Mouse (Mus musculus) kidney, embryonic 15.5 days (tissue): ENCODE measurements around the gene Hs3st6. TPM values are rescaled to one million over a fixed set of nuclear protein-coding genes. Genes with fewer than 3 reads are reported as not detected.
"Not testable (repeated sequence)": the region's sequence is repeated elsewhere in the genome, so short reads cannot be mapped to it uniquely, and the experiment has no call there.

Source experiments
- ATAC-seq: fragments of 200-750 bp; cut with Nextera tagmentation; replicated peaks from 2 replicates; pipeline ENCODE4 v1.8.0; 2017; ENCODE audit warnings: moderate TSS enrichment; ENCODE audit not compliant: low FRiP score
- H3K27ac ChIP-seq: fragments of 300-500 bp; sonication (generic); 2 replicates; pipeline ENCODE4 v1.5.1; 2015; ENCODE audit warnings: mild to moderate bottlenecking, inconsistent platforms
- H3K27me3 ChIP-seq: fragments of 300-500 bp; sonication (generic); 2 replicates; pipeline ENCODE4 v1.6.1; 2015; ENCODE audit warnings: inconsistent platforms
- H3K36me3 ChIP-seq: fragments of 300-500 bp; sonication (generic); 2 replicates; pipeline ENCODE4 v1.6.1; 2015; ENCODE audit warnings: inconsistent platforms
- H3K4me1 ChIP-seq: fragments of 300-500 bp; sonication (generic); 2 replicates; pipeline ENCODE4 v1.6.1; 2015; ENCODE audit warnings: inconsistent platforms
- H3K4me2 ChIP-seq: fragments of 300-500 bp; sonication (generic); 2 replicates; pipeline ENCODE4 v1.6.1; 2015; ENCODE audit warnings: moderate library complexity, mild to moderate bottlenecking, inconsistent platforms
- H3K4me3 ChIP-seq: fragments of 300-500 bp; sonication (generic); replicated peaks from 2 replicates; pipeline ENCODE4 v1.5.1; 2015; ENCODE audit warnings: mild to moderate bottlenecking, inconsistent platforms
- H3K9ac ChIP-seq: fragments of 300-500 bp; sonication (generic); 2 replicates; pipeline ENCODE4 v1.6.1; 2015; ENCODE audit warnings: mild to moderate bottlenecking, inconsistent platforms
- H3K9me3 ChIP-seq: fragments of 300-500 bp; sonication (generic); replicated peaks from 2 replicates; pipeline ENCODE4 v1.6.1; 2016; ENCODE audit warnings: inconsistent platforms
- WGBS: fragments of 180-500 bp; shearing (Covaris S2); methylation state at CpG from one replicate; pipeline ENCODE4 v1.1.7; 2015; ENCODE audit warnings: mixed read lengths; 5-methylcytosine and 5-hydroxymethylcytosine counted together
- polyA plus RNA-seq: library from polyadenylated mRNA; unstranded; fragments of >200 nt; fragmentation: Nextera tagmentation; extraction: Ambion mirVana; gene quantifications from 2 replicates; pipeline ENCODE4 v1.2.1, GENCODE M21; 2015

Hs3st6 gene
- 26.0 and 28.4 TPM in 2 replicates for polyA plus RNA-seq

DNA sequence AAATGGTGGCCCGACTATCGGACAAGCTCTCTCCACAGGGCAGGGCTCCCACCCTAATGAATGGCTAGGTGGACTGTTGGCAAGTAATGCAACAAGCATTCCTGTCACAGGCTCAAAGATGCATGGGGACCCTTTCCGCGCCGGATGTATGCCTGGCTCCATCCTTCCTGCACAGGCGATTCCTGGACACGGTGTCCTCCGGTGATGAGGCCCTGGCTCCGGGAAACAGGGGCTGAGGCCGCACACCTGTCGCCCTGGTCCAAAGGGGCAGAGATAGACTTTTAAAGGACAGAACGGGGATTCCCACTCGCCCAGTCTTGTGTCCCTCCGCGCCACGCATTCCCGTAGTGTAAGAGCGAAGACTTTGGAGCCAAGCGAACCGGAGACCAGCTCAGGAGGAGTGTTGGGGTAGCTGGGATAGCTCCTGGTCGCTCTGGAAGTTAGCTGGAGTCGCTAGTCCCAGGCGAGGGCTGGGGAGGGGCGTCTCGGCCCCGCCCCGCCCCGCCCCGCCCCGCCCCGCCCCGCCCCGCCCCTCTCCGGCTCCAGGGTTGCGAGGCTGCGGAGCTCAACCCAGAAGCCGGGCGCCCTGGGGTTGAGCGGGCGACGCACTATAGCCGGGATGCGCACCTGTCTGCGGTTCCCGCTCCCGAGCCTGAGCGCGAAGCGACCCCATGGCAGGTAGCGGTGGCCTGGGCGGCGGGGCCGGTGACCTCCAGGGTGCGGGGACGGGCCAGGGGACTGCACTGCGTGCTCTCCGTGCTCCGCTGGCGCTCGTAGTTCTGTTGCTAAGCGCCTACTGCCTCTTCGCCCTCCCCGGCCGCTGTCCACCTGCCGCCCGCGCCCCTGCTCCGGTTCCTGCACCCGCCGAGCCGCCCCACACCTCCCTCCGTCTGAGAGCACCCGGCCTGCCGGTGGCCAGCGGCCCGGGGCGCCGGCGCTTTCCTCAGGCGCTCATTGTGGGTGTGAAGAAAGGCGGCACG is at the start of gene Hs3st6:
TSS of gene Hs3st6 (plus strand) at position 574 of the 980 bp plus-strand sequence.
- H3K4me2 ChIP-seq = peak within 1 kb of the TSS; percentile 99
- under 1% methylated on average over 77 of the region's 82 CpGs for WGBS
- H3K4me1 ChIP-seq = peaks cover 36% of the 10 kb centered on the region
- H3K9me3 ChIP-seq = no peaks in the 10 kb centered on the region
- H3K9ac ChIP-seq = peak within 1 kb of the TSS; percentile 52
- peak; percentile 89 for ATAC-seq
- H3K4me3 ChIP-seq = peak within 1 kb of the TSS; percentile 65
- H3K36me3 ChIP-seq = no peaks in the 10 kb centered on the region
- H3K27me3 ChIP-seq = peaks cover 64% of the 10 kb centered on the region
- H3K27ac ChIP-seq = peak within 1 kb of the TSS; percentile 51; the same call in 1 of the 2 replicates

DNA sequence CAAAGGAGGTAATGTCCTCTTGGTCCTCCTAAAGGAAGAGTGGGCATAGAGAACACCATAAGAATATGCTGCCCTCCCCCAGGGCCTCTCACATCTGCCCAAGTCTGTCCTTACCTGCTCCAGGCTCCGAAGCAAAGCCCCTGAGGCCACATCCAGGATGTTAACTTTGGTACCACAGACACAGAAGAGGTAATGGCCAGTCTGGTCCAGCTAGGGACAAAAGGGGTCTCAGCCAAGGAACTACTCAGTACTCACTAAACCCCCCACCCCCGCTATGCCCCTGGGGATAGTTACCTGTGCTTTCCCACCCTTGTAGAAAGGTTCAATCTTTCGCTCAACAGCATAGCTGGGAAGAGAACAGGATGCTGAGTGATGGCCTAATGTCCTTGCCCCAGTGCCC is 47.0 kb upstream of the Hs3st6 start:
- H3K4me3 ChIP-seq = peak overlapping the region; percentile 92; the same call in 1 of the 2 replicates
- no peaks in the 10 kb centered on the region for H3K9me3 ChIP-seq
- peaks cover 21% of the 10 kb centered on the region for H3K4me1 ChIP-seq
- H3K27me3 ChIP-seq = no peaks in the 10 kb centered on the region
- no peak overlapping the region for H3K9ac ChIP-seq
- H3K4me2 ChIP-seq = no peak overlapping the region
- no peak overlapping the region for H3K27ac ChIP-seq
- no peak for ATAC-seq
- H3K36me3 ChIP-seq = peaks cover 48% of the 10 kb centered on the region
- 91% methylated on average over 3 of the region's 3 CpGs for WGBS

DNA sequence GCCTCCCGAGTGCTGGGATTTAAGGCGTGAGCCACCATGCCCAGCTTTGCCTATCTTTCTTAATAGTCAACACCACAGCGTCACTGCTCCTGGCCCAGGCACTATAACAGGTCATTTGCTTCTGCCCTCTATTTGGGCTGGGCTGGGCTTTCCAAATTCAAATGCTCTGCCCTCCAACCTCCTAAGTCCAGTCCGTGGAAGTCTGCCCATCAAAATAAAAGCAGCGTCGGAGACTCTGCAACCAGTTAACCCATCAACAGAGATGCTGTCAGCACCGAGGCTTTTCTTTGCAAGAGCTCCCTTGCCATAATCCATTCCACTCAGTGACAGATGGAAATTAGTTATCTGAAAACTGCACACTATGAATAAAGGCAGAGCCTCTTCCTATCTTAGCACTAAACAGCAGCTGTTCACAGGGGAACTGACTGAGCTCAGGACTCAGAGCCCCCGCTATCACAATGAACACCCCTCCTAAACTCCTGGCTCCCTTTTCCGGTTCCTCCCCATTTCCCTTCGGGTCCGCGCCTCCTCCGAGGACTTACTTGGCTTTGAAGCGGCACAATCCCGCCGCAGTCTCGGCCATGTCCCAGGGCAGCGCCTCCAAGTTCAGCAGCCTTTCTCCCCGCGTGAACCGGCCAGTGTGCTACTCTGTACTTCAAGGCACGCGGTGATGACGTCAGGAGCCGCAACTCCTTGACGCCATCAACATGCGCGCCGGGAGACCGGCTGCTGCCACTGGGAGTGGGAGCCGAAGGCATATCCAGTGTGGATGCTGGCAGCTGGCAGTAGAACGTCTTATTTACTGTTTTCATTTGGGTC is 45.6 kb upstream of the Hs3st6 start, which contains the start of gene Tbl3:
TSS of gene Tbl3 (minus strand) at position 679 of the 819 bp plus-strand sequence.
- peak within 1 kb of the TSS; percentile 78 for H3K9ac ChIP-seq
- 4% methylated on average over 32 of the region's 32 CpGs for WGBS
- H3K27ac ChIP-seq = peak within 1 kb of the TSS; percentile 93
- peak within 1 kb of the TSS; percentile 92 for H3K4me3 ChIP-seq
- H3K4me2 ChIP-seq = peak within 1 kb of the TSS; percentile 81
- H3K9me3 ChIP-seq = no peaks in the 10 kb centered on the region
- peaks cover 21% of the 10 kb centered on the region for H3K4me1 ChIP-seq
- H3K27me3 ChIP-seq = no peaks in the 10 kb centered on the region
- peak; percentile 76 for ATAC-seq
- H3K36me3 ChIP-seq = peaks cover 35% of the 10 kb centered on the region

DNA sequence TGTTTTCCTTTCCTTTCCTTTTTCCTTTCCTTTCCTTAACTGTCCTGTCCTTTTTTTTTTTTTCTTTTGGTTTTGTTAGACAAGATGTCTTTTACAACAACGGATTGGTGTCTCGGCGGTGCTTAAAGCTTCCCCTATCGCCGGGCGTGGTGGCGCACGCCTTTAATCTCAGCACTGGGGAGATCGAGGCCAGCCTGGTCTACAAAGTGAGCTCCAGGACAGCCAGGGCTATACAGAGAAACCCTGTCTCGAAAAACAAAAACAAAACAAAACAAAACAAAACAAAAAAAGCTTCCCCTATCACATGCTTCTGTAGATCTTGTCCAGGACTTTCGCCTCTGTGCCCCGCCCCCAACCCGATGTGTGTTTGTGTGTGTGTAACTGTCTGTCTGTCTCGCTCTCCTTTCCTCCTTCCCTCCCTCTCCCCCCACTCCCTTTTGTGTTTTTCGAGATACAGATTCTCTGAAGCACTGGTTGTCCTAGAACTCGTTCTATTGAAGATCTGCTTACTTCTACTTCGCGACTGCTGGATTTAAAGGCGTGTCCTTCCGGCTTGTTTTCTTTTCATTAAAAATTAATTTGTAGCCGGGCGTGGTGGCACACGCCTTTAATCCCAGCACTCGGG is 44.9 kb upstream of the Hs3st6 start:
- H3K4me1 ChIP-seq = peaks cover 21% of the 10 kb centered on the region
- peaks cover 27% of the 10 kb centered on the region for H3K36me3 ChIP-seq
- peak overlapping the region; percentile 93 for H3K27ac ChIP-seq
- ATAC-seq = peak; percentile 40; the same call in 1 of the 2 replicates
- no peaks in the 10 kb centered on the region for H3K9me3 ChIP-seq
- peak overlapping the region; percentile 81 for H3K4me2 ChIP-seq
- peak overlapping the region; percentile 78 for H3K9ac ChIP-seq
- 4% methylated on average over 24 of the region's 24 CpGs for WGBS
- no peaks in the 10 kb centered on the region for H3K27me3 ChIP-seq
- peak overlapping the region; percentile 92 for H3K4me3 ChIP-seq

DNA sequence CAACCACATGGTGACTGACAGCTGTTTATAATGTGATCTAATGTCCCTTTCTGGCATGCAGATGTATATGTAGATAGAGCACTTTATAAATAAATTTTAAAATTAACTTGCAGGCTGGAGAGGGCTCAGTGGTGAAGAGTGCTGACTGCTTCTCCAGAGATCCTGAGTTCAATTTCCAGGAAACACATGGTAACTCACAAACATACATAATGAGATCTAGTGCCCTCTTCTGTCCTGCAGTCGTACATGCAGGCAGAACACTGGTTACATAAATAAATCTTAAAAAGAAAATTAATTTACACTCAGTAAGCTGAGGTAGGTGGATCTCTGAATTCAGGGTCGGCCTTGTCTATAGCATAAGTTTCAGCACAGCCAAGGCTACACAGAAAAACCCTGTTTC is 44.1 kb upstream of the Hs3st6 start:
- Histone ChIP-seq H3K4me3 (peak overlapping the region; percentile 92; the same call in 1 of the 2 replicates), H3K4me1 (peaks cover 21% of the 10 kb centered on the region), H3K36me3 (peaks cover 21% of the 10 kb centered on the region), H3K9me3 (no peaks in the 10 kb centered on the region), H3K4me2 (peak overlapping the region; percentile 81; the same call in 1 of the 2 replicates), H3K9ac (no peak overlapping the region), H3K27ac (no peak overlapping the region), H3K27me3 (no peaks in the 10 kb centered on the region)
- 41% methylated on average over 2 of the region's 2 CpGs for WGBS
- ATAC-seq = no peak

DNA sequence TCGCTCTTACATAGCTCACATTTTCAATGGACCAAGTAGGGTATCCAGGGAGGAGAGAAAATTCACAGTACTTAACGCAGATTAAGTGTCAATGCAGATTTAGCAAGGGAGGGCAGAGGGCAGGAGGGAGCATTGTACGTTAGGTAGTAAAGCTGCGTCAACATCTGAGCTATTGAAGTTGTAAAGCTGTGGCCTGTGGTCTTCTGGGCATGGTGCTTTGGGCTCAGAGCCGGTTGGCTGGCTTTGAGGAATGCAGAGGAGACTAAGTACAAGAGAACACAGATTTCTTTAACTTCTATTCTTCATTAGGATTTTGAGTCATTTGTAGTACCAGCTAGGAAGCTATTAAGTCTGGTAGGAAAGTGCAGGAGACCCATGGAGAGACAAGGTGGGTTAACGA is 37.2 kb upstream of the Hs3st6 start:
- no peak for ATAC-seq
- Histone ChIP-seq H3K4me3 (no peak overlapping the region), H3K27ac (peak overlapping the region; percentile 75), H3K27me3 (no peaks in the 10 kb centered on the region), H3K9ac (no peak overlapping the region; the same call in 1 of the 2 replicates), H3K36me3 (peaks cover 28% of the 10 kb centered on the region), H3K4me2 (no peak overlapping the region), H3K9me3 (no peaks in the 10 kb centered on the region), H3K4me1 (peaks cover 21% of the 10 kb centered on the region)
- 42% methylated on average over 6 of the region's 6 CpGs for WGBS

DNA sequence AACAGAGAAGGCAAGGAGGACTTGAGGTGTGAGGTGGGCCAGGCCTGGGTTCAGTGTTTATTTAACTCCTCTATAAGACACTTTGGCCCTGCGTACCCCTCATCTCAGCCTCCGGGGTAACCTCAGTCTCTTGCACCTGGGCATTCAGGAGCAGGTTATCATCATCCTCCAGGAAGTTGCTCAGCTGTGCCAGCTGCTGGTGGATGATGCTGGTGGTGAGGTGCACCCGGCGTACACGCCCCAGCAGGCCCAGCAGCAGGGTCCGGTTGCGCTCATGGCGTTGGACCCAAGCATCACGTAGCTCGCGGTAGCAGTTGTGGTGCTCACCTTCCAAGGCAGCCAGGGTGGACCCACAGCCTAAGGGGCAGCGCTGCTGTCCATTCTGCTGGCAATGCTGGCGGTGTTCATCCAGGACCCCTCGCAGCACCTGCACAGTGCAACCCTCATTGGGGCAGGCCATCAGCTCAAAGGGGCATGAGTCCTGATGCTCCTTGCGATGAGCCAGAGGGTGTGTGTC is 36.6 kb upstream of the Hs3st6 start:
- 0 out of 2 replicates have a peak overlapping the region, but pooled peaks have one; percentile 21 for H3K9ac ChIP-seq
- no peak for ATAC-seq
- peaks cover 29% of the 10 kb centered on the region for H3K36me3 ChIP-seq
- 88% methylated on average over 15 of the region's 15 CpGs for WGBS
- peak overlapping the region; percentile 75 for H3K27ac ChIP-seq
- H3K4me3 ChIP-seq = no peak overlapping the region
- H3K27me3 ChIP-seq = no peaks in the 10 kb centered on the region
- H3K4me2 ChIP-seq = no peak overlapping the region
- H3K4me1 ChIP-seq = peaks cover 23% of the 10 kb centered on the region
- no peaks in the 10 kb centered on the region for H3K9me3 ChIP-seq

DNA sequence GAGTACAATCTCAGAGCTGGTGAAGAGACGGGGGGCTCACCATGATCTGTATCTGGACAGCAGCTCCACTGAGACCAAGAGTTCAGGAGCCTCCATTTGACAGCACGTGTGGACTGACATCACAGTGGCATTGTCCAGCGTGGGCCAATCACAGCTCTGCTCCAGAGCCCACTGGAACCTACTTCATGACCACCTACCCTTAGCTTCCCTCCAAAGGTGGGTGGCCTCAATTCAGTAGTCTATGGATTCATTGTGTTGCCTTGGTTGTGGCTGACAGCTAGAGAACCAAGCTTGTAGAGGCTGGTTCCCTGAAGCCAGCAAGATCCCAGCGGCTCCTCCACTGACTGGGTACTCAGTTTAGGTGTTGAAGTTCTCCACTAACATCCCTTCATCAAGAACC is 34.8 kb upstream of the Hs3st6 start, which contains the start of the genes Rnf151 and Rps2:
TSS of gene Rnf151 (minus strand) at position 121 of the 400 bp plus-strand sequence.
TSS of gene Rps2 (plus strand) at position 174 of the 400 bp plus-strand sequence.
- no peak for ATAC-seq
- no peaks in the 10 kb centered on the region for H3K9me3 ChIP-seq
- peaks cover 40% of the 10 kb centered on the region for H3K4me1 ChIP-seq
- H3K4me3 ChIP-seq = peak within 1 kb of the TSS; percentile 98
- H3K36me3 ChIP-seq = peaks cover 44% of the 10 kb centered on the region
- peak within 1 kb of the TSS; percentile 94; the same call in 1 of the 2 replicates for H3K27ac ChIP-seq
- 78% methylated on average over 4 of the region's 4 CpGs for WGBS
- no peaks in the 10 kb centered on the region for H3K27me3 ChIP-seq
- peak within 1 kb of the TSS; percentile 96; the same call in 1 of the 2 replicates for H3K9ac ChIP-seq
- H3K4me2 ChIP-seq = peak within 1 kb of the TSS; percentile 70

DNA sequence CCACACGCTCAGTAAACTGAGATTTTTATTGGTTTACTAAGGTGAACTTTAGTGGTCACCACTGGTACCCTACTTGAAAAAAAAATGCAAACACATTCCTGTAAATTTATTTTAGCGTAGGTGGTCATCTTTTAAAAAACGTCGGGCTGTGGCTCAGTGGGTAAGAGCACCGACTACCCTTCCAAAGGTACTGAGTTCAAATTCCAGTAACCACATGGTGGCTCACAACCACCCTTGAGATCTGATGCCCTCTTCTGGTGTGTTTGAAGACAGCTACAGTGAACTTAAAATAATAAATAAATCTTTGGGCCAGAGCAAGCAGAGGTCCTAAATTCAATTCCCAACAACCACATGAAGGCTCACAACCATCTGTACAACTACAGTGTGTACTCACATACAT is 33.9 kb upstream of the Hs3st6 start:
- H3K9me3 ChIP-seq = not testable (repeated sequence)
- H3K4me1 ChIP-seq = peaks cover 47% of the 10 kb centered on the region
- 60% methylated on average over 5 of the region's 5 CpGs for WGBS

DNA sequence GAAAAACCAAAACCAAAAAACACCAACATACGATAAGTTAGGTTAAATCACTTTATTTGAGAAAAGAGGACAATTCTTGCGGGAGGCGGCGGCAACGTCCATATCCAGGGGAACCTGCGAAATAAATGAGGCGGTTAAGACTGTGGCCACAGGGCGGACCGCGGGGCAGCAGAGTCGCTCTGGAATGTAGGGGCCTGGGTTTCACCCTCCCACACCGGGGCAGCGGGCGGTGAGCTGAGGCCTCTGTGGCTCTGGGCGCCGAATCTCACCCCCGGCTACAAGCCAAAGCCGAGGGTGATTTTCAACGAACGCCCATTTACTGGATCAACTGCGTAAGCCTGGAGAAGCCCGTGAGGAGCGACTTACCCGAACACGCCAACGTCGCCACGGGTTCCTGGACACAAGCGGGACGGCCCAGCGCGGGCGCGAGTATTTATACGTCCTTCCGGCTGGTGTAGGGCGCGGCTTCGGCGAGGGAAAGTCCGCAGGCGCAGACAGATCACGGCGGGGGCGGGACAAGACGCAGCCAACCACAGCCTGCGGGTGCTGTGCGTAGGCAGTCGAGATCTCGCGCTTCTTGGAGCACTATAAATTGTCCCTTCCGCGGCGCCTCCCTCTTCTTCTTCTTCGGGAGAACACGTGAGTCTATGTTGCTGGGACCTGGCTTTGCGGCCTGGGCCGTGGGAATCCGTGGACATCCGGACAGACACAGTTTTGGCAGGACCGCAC is 33.1 kb upstream of the Hs3st6 start:
- Histone ChIP-seq H3K9ac (peak overlapping the region; percentile 96), H3K4me3 (peak overlapping the region; percentile 98), H3K36me3 (peaks cover 44% of the 10 kb centered on the region), H3K4me1 (peaks cover 47% of the 10 kb centered on the region), H3K4me2 (peak overlapping the region; percentile 70), H3K27me3 (no peaks in the 10 kb centered on the region), H3K9me3 (no peaks in the 10 kb centered on the region), H3K27ac (peak overlapping the region; percentile 94)
- ATAC-seq = peak; percentile 96
- WGBS = under 1% methylated on average over 61 of the region's 61 CpGs

More for the DNA sequence above, 33.9 kb upstream of the Hs3st6 start:
- H3K4me2 ChIP-seq = peak overlapping the region; percentile 70
- ATAC-seq, H3K27me3 ChIP-seq: not testable (repeated sequence)
- H3K27ac ChIP-seq = peak overlapping the region; percentile 94; the same call in 1 of the 2 replicates
- H3K4me3 ChIP-seq = peak overlapping the region; percentile 98
- peaks cover 44% of the 10 kb centered on the region for H3K36me3 ChIP-seq
- H3K9ac ChIP-seq = peak overlapping the region; percentile 96
